In genomic region chr5:73162492-73162891, GRCm38 (mm10) we compare ENCODE assay signal across 15 mouse cellular contexts.
DNase-seq lines count a peak whose midpoint lies in the region; ATAC-seq lines count a peak whose summit lies in the region.
"Had no signal": no experiment of that assay in that cellular context is flagged by ENCODE, and none has a peak within 500 bp of the region (broad histone marks: within the 10 kb centered on the region; RNA-seq: fewer than 3 reads in every experiment).

No protein-coding gene starts in this region.

- no peaks in the 10 kb centered on the region for H3K27me3 ChIP-seq in forebrain, embryonic 15.5 days
- no peaks in the 10 kb centered on the region for H3K27me3 ChIP-seq in forebrain, embryonic 11.5 days (ENCODE audit: control insufficient read depth, insufficient read depth, low read length)
- no peaks in the 10 kb centered on the region for H3K27me3 ChIP-seq in heart, embryonic 13.5 days (replicated peaks)
- H3K27me3 ChIP-seq in stomach, embryonic 16.5 days (ENCODE audit: control insufficient read depth, insufficient read depth, low read length): no peaks in the 10 kb centered on the region
- H3K27me3 ChIP-seq: embryonic facial prominence, embryonic 13.5 days; limb, embryonic 15.5 days; midbrain, embryonic 12.5 days; neural tube, embryonic 13.5 days had no signal

- no peaks in the 10 kb centered on the region for H3K36me3 ChIP-seq in forebrain, embryonic 15.5 days
- H3K36me3 ChIP-seq in forebrain, embryonic 11.5 days (ENCODE audit: control insufficient read depth, insufficient read depth, low read length): no peaks in the 10 kb centered on the region
- no peaks in the 10 kb centered on the region for H3K36me3 ChIP-seq in heart, embryonic 13.5 days
- H3K36me3 ChIP-seq in stomach, embryonic 16.5 days (ENCODE audit: control insufficient read depth, insufficient read depth, low read length): no peaks in the 10 kb centered on the region
- H3K36me3 ChIP-seq: embryonic facial prominence, embryonic 13.5 days; limb, embryonic 15.5 days; midbrain, embryonic 12.5 days; neural tube, embryonic 13.5 days had no signal

- H3K27ac ChIP-seq in forebrain, embryonic 15.5 days (replicated peaks): peak overlapping the region; percentile 49
- H3K27ac ChIP-seq in forebrain, embryonic 11.5 days (ENCODE audit: low read depth, low read length): no peak overlapping the region
- H3K27ac ChIP-seq in heart, embryonic 13.5 days (replicated peaks): peak overlapping the region; percentile 26
- peak overlapping the region; percentile 9; the same call in 1 of the 2 replicates for H3K27ac ChIP-seq in stomach, embryonic 16.5 days (ENCODE audit: low read length)
- H3K27ac ChIP-seq: embryonic facial prominence, embryonic 13.5 days; gastrocnemius, adult 2 months; midbrain, embryonic 12.5 days had no signal

- 63% methylated on average over 2 of the region's 2 CpGs for WGBS in forebrain, embryonic 15.5 days
- 85% methylated on average over 2 of the region's 2 CpGs for WGBS in forebrain, embryonic 11.5 days
- 48% methylated on average over 2 of the region's 2 CpGs for WGBS in heart, embryonic 13.5 days
- WGBS in stomach, embryonic 16.5 days: 48% methylated on average over 2 of the region's 2 CpGs

- H3K9me3 ChIP-seq in forebrain, embryonic 15.5 days: no peaks in the 10 kb centered on the region
- no peaks in the 10 kb centered on the region for H3K9me3 ChIP-seq in forebrain, embryonic 11.5 days (ENCODE audit: control insufficient read depth, low read length)
- no peaks in the 10 kb centered on the region for H3K9me3 ChIP-seq in heart, embryonic 13.5 days
- no peaks in the 10 kb centered on the region for H3K9me3 ChIP-seq in stomach, embryonic 16.5 days (replicated peaks; ENCODE audit: control insufficient read depth, low read length)
- H3K9me3 ChIP-seq: embryonic facial prominence, embryonic 13.5 days; limb, embryonic 15.5 days; midbrain, embryonic 12.5 days; neural tube, embryonic 13.5 days had no signal

- H3K4me1 ChIP-seq in forebrain, embryonic 15.5 days: peaks cover 39% of the 10 kb centered on the region
- peaks cover 7% of the 10 kb centered on the region for H3K4me1 ChIP-seq in forebrain, embryonic 11.5 days (replicated peaks; ENCODE audit: control insufficient read depth, insufficient read depth, low read length)
- peaks cover 58% of the 10 kb centered on the region for H3K4me1 ChIP-seq in heart, embryonic 13.5 days
- peaks cover 7% of the 10 kb centered on the region; the same call in 1 of the 2 replicates for H3K4me1 ChIP-seq in stomach, embryonic 16.5 days (ENCODE audit: control insufficient read depth, insufficient read depth, low read length)

- ATAC-seq in forebrain, embryonic 15.5 days (replicated peaks): no peak
- ATAC-seq in forebrain, embryonic 11.5 days (replicated peaks; ENCODE audit: low FRiP score): no peak
- no peak for ATAC-seq in heart, embryonic 13.5 days (ENCODE audit: extremely low read depth, insufficient number of reproducible peaks, low FRiP score, low TSS enrichment)
- no peak for ATAC-seq in stomach, embryonic 16.5 days (ENCODE audit: insufficient read depth, low FRiP score)

- no peak overlapping the region for H3K4me3 ChIP-seq in forebrain, embryonic 15.5 days
- H3K4me3 ChIP-seq in forebrain, embryonic 11.5 days (ENCODE audit: low read depth, low read length): no peak overlapping the region
- H3K4me3 ChIP-seq in heart, embryonic 13.5 days: no peak overlapping the region
- no peak overlapping the region for H3K4me3 ChIP-seq in stomach, embryonic 16.5 days (replicated peaks; ENCODE audit: low read length)
- H3K4me3 ChIP-seq: embryonic facial prominence, embryonic 13.5 days; gastrocnemius, adult 2 months; limb, embryonic 15.5 days; midbrain, embryonic 12.5 days; neural tube, embryonic 13.5 days had no signal

- no peak overlapping the region for H3K9ac ChIP-seq in forebrain, embryonic 15.5 days (replicated peaks)
- H3K9ac ChIP-seq in forebrain, embryonic 11.5 days (ENCODE audit: low read length): no peak overlapping the region
- peak overlapping the region; percentile 29; the same call in 1 of the 2 replicates for H3K9ac ChIP-seq in heart, embryonic 13.5 days
- H3K9ac ChIP-seq in stomach, embryonic 16.5 days (ENCODE audit: low read length): no peak overlapping the region
- H3K9ac ChIP-seq: embryonic facial prominence, embryonic 13.5 days; limb, embryonic 15.5 days; midbrain, embryonic 12.5 days; neural tube, embryonic 13.5 days had no signal

- no peak overlapping the region for H3K4me2 ChIP-seq in forebrain, embryonic 15.5 days (replicated peaks)
- no peak overlapping the region for H3K4me2 ChIP-seq in forebrain, embryonic 11.5 days (ENCODE audit: low read depth, low read length, severe bottlenecking)
- no peak overlapping the region for H3K4me2 ChIP-seq in heart, embryonic 13.5 days
- H3K4me2 ChIP-seq in stomach, embryonic 16.5 days (ENCODE audit: low read depth, low read length): no peak overlapping the region
- H3K4me2 ChIP-seq: embryonic facial prominence, embryonic 13.5 days; limb, embryonic 15.5 days; midbrain, embryonic 12.5 days; neural tube, embryonic 13.5 days had no signal

- DNase-seq in forebrain, embryonic 11.5 days (ENCODE audit: low spot score): no peak
- DNase-seq in heart, adult 8-10 months (ENCODE audit: low spot score): no peak
- DNase-seq in layer of hippocampus, adult 9-11 months: peak; percentile 31
- no peak for DNase-seq in layer of hippocampus, postnatal 14 days (ENCODE audit: low spot score in 2 of 2)
- DNase-seq: adrenal gland, postnatal 14 days; cerebellum, adult 8-10 months; gastrocnemius, adult 2 months; thymus, postnatal 25 days had no signal
